8 mouse cellular contexts compared by ENCODE assay signal in the genomic region with DNA sequence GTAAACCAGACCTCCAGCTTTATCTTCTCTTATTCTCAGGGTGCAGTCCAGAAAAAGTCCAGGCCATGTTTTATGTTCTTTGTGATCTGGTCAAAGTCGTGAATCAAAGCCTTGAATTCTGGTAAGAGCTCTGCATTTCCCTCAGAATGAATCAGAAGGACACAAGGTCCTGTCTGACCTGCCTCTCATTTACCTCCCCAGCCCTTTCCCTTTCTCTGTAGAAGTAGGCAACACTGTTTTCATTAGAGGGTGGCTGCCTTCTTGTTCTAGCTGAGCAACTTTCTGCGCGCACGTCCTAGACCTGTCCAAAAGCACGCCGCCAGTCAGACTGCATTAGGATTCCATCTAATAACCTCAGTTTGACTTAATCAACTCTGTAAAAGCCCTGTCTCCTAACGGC. TPM values are rescaled to one million over a fixed set of nuclear protein-coding genes. Genes with fewer than 3 reads are reported as not detected.
DNase-seq lines count a peak whose midpoint lies in the region; ATAC-seq lines count a peak whose summit lies in the region.

No protein-coding gene starts in this region.

- intact Hi-C loops in left cerebral cortex, postnatal 10 days (cut with DNase I): loop anchor here (5.0 kb wide), 1 partner anchor 57 kb away; no protein-coding TSS in a partner anchor

- H3K27ac ChIP-seq in heart, embryonic 14.5 days (replicated peaks in 1 of 2; ENCODE audit: control insufficient read depth in 1 of 2, insufficient read depth in 1 of 2, low read depth in 2 of 2, low read length in 2 of 2): peak overlapping the region; percentile 98 to 99
- peak overlapping the region; percentile 96; the same call in 1 of the 2 replicates for H3K27ac ChIP-seq in hindbrain, embryonic 11.5 days (ENCODE audit: low read depth, low read length)
- H3K27ac ChIP-seq in midbrain, embryonic 10.5 days (replicated peaks): peak overlapping the region; percentile 97

- no peaks in the 10 kb centered on the region for H3K27me3 ChIP-seq in heart, embryonic 14.5 days (ENCODE audit: control insufficient read depth, insufficient read depth, low read length)
- H3K27me3 ChIP-seq in hindbrain, embryonic 11.5 days (ENCODE audit: control insufficient read depth, insufficient read depth, low read length): no peaks in the 10 kb centered on the region
- H3K27me3 ChIP-seq in midbrain, embryonic 10.5 days (ENCODE audit: low read depth, poor library complexity, severe bottlenecking): no peaks in the 10 kb centered on the region

- DNase-seq in heart, adult 18-20 months: no peak
- DNase-seq in adrenal gland, postnatal 10 days: peak; percentile 55
- peak; percentile 40 for DNase-seq in hindbrain, embryonic 11.5 days (ENCODE audit: low spot score)
- peak; percentile 34 for DNase-seq in midbrain, embryonic 10.5 days (ENCODE audit: low spot score)
- no peak for DNase-seq in frontal cortex, postnatal 25 days (ENCODE audit: low spot score in 2 of 2)
- no peak for DNase-seq in left cerebral cortex, postnatal 10 days (ENCODE audit: extremely low spot score in 1 of 2, low spot score in 2 of 2)
- no peak for DNase-seq in lung, adult 18-20 months

- no peaks in the 10 kb centered on the region for H3K36me3 ChIP-seq in heart, embryonic 14.5 days (ENCODE audit: control insufficient read depth, insufficient read depth, low read length)
- H3K36me3 ChIP-seq in hindbrain, embryonic 11.5 days (ENCODE audit: control insufficient read depth, insufficient read depth, low read length): no peaks in the 10 kb centered on the region
- 0 out of 2 replicates have a peak, but pooled peaks cover 2% of the 10 kb centered on the region for H3K36me3 ChIP-seq in midbrain, embryonic 10.5 days

- H3K9me3 ChIP-seq in heart, embryonic 14.5 days (ENCODE audit: control insufficient read depth, low read length): no peaks in the 10 kb centered on the region
- H3K9me3 ChIP-seq in hindbrain, embryonic 11.5 days (ENCODE audit: control insufficient read depth, low read length): no peaks in the 10 kb centered on the region
- no peaks in the 10 kb centered on the region for H3K9me3 ChIP-seq in midbrain, embryonic 10.5 days (replicated peaks)

- H3K4me2 ChIP-seq in heart, embryonic 14.5 days (ENCODE audit: low read length): peak overlapping the region; percentile 74
- H3K4me2 ChIP-seq in hindbrain, embryonic 11.5 days (replicated peaks; ENCODE audit: low read depth, low read length): peak overlapping the region; percentile 37

- WGBS in heart, embryonic 14.5 days: 41% methylated on average over 7 of the region's 7 CpGs
- 38% methylated on average over 7 of the region's 7 CpGs for WGBS in hindbrain, embryonic 11.5 days
- WGBS in midbrain, embryonic 10.5 days: 29% methylated on average over 7 of the region's 7 CpGs

- peak overlapping the region; percentile 54 to 57 for H3K4me3 ChIP-seq in heart, embryonic 14.5 days (ENCODE audit: control insufficient read depth in 1 of 2, insufficient read depth in 1 of 2, low read depth in 1 of 2, low read length in 2 of 2)
- H3K4me3 ChIP-seq in hindbrain, embryonic 11.5 days (ENCODE audit: low read depth, low read length): peak overlapping the region; percentile 50; the same call in 1 of the 2 replicates
- H3K4me3 ChIP-seq in midbrain, embryonic 10.5 days: peak overlapping the region; percentile 65

- H3K4me1 ChIP-seq in heart, embryonic 14.5 days (ENCODE audit: control insufficient read depth in 2 of 2, insufficient read depth in 2 of 2, low read length in 2 of 2): peaks cover 9 to 30% of the 10 kb centered on the region in 2 experiments
- 0 out of 2 replicates have a peak, but pooled peaks cover 3% of the 10 kb centered on the region for H3K4me1 ChIP-seq in hindbrain, embryonic 11.5 days (replicated peaks; ENCODE audit: control insufficient read depth, insufficient read depth, low read length)
- H3K4me1 ChIP-seq in midbrain, embryonic 10.5 days: peaks cover 28% of the 10 kb centered on the region

- no peak for ATAC-seq in heart, embryonic 14.5 days (ENCODE audit: insufficient number of reproducible peaks, insufficient read depth, low FRiP score, low read depth)
- no peak for ATAC-seq in hindbrain, embryonic 11.5 days (ENCODE audit: low FRiP score)

- H3K9ac ChIP-seq in heart, embryonic 14.5 days (ENCODE audit: low read length): peak overlapping the region; percentile 77
- H3K9ac ChIP-seq in hindbrain, embryonic 11.5 days (ENCODE audit: low read depth, low read length): peak overlapping the region; percentile 46; the same call in 1 of the 2 replicates

RNA-seq across cellular contexts. Expression of a gene that starts 0.8 kb away (rescaled TPM):
- 170 and 181 TPM in 2 replicates for polyA plus RNA-seq in heart, embryonic 14.5 days (2014; fragmentation: Nextera tagmentation; extraction: Ambion mirVana)
- total RNA-seq in heart, adult 18-20 months (2021): 10 to 100 TPM; 34.0 to 42.4 TPM
- 100 to 1,000 TPM; 116 to 140 TPM for total RNA-seq in adrenal gland, postnatal 10 days (2021)
- 312 and 320 TPM in 2 replicates for polyA plus RNA-seq in hindbrain, embryonic 11.5 days (2014; fragmentation: Nextera tagmentation; extraction: Ambion mirVana)
- polyA plus RNA-seq in midbrain, embryonic 10.5 days (2016; fragmentation: Nextera tagmentation; extraction: Ambion mirVana): 272 and 275 TPM in 2 replicates
- 10 to 100 TPM; 36.6 to 38.2 TPM for total RNA-seq in left cerebral cortex, postnatal 10 days (2021)

RNA-seq across cellular contexts. Expression of a gene that starts 56.4 kb away (rescaled TPM):
- polyA plus RNA-seq in heart, embryonic 14.5 days (2014; fragmentation: Nextera tagmentation; extraction: Ambion mirVana): 1,147 and 1,166 TPM in 2 replicates
- 1,000 to 10,000 TPM; 2,644 to 2,919 TPM for total RNA-seq in heart, adult 18-20 months (2021)
- total RNA-seq in adrenal gland, postnatal 10 days (2021): 100 to 1,000 TPM; 725 to 758 TPM
- polyA plus RNA-seq in hindbrain, embryonic 11.5 days (2014; fragmentation: Nextera tagmentation; extraction: Ambion mirVana): 426 and 455 TPM in 2 replicates
- polyA plus RNA-seq in midbrain, embryonic 10.5 days (2016; fragmentation: Nextera tagmentation; extraction: Ambion mirVana): 384 and 388 TPM in 2 replicates
- 100 to 1,000 TPM; 550 to 584 TPM for total RNA-seq in left cerebral cortex, postnatal 10 days (2021)

Comparison
In these comparisons a context has a peak if more than half of its experiments do, and no peak if none do; other contexts are left out.
1. DNase-seq: peak in adrenal gland, postnatal 10 days (single experiment), hindbrain, embryonic 11.5 days (single experiment) and midbrain, embryonic 10.5 days (single experiment); none in heart, adult 18-20 months (0 of 2), frontal cortex, postnatal 25 days (0 of 2), left cerebral cortex, postnatal 10 days (0 of 2) and lung, adult 18-20 months (0 of 2).
2. Peak in every context shown above with its lines, with median percentiles within 50 percentile points of each other: H3K27ac ChIP-seq and H3K4me3 ChIP-seq.